Mouse (Mus musculus) erythroblast, adult 5-6 weeks (primary cell): Measurements from ENCODE around the gene Rpl19. TPM values are rescaled to one million over a fixed set of nuclear protein-coding genes. Genes with fewer than 3 reads are reported as not detected.

Experiments used
- total RNA-seq, 2 experiments: library from RNA; stranded (forward) in 1 of 2; stranded (reverse) in 1 of 2; fragments of 150-400 nt in 1 of 2; fragments of 200-764, 138-1000 nt in 1 of 2; gene quantifications; 2 replicates each; pipeline versions ENCODE4 v1.2.3 to v1.2.4; 2015 to 2017; ENCODE audit warnings: low replicate concordance in 2 of 2

The Rpl19 gene
- total RNA-seq, 2 experiments from 2014 or later, result 332 to 899 TPM

Other genes starting within 250 kb of the Rpl19 start
- 241 and 306 TPM in 2 replicates for gene Rpl23, start 244.3 kb upstream of the Rpl19 start, total RNA-seq (2015; ENCODE audit: low replicate concordance)
- gene Rpl23, start 244.3 kb upstream of the Rpl19 start, total RNA-seq (2017; ENCODE audit: low replicate concordance), result 280 and 382 TPM in 2 replicates
- gene Lasp1, start 227.7 kb upstream of the Rpl19 start, total RNA-seq (2015; ENCODE audit: low replicate concordance), result 31.8 and 54.8 TPM in 2 replicates
- gene Lasp1, start 227.7 kb upstream of the Rpl19 start, total RNA-seq (2017; ENCODE audit: low replicate concordance), result 28.4 and 129 TPM in 2 replicates
- gene B230217C12Rik, start 185.9 kb upstream of the Rpl19 start, total RNA-seq (2015; ENCODE audit: low replicate concordance), result 2.1 TPM in 1 of 2 replicates, not detected in the other
- gene B230217C12Rik, start 185.9 kb upstream of the Rpl19 start, total RNA-seq (2017; ENCODE audit: low replicate concordance), result not detected in 2 replicates
- not detected in 2 replicates for gene Fbxo47, start 142.6 kb upstream of the Rpl19 start, total RNA-seq (2015; ENCODE audit: low replicate concordance)
- 0.84 and 0.85 TPM in 2 replicates for gene Fbxo47, start 142.6 kb upstream of the Rpl19 start, total RNA-seq (2017; ENCODE audit: low replicate concordance)
- gene Plxdc1, start 40.3 kb upstream of the Rpl19 start, total RNA-seq (2015; ENCODE audit: low replicate concordance), result 2.1 TPM in 1 of 2 replicates, not detected in the other
- 1.0 and 1.8 TPM in 2 replicates for gene Plxdc1, start 40.3 kb upstream of the Rpl19 start, total RNA-seq (2017; ENCODE audit: low replicate concordance)
- gene Arl5c, start 30.5 kb upstream of the Rpl19 start, total RNA-seq (2015; ENCODE audit: low replicate concordance), result 0.96 and 5.9 TPM in 2 replicates
- gene Arl5c, start 30.5 kb upstream of the Rpl19 start, total RNA-seq (2017; ENCODE audit: low replicate concordance), result 1.5 and 2.6 TPM in 2 replicates
- gene Cacnb1, start 3.7 kb upstream of the Rpl19 start, total RNA-seq (2015; ENCODE audit: low replicate concordance), result not detected in 2 replicates
- 0.34 TPM in 1 of 2 replicates, not detected in the other for gene Cacnb1, start 3.7 kb upstream of the Rpl19 start, total RNA-seq (2017; ENCODE audit: low replicate concordance)
- gene Stac2, start 26.8 kb downstream of the Rpl19 start, total RNA-seq (2015; ENCODE audit: low replicate concordance), result not detected in 2 replicates
- not detected in 2 replicates for gene Stac2, start 26.8 kb downstream of the Rpl19 start, total RNA-seq (2017; ENCODE audit: low replicate concordance)
- gene Fbxl20, start 123.7 kb downstream of the Rpl19 start, total RNA-seq (2015; ENCODE audit: low replicate concordance), result 9.6 and 10.2 TPM in 2 replicates
- 14.0 and 22.7 TPM in 2 replicates for gene Fbxl20, start 123.7 kb downstream of the Rpl19 start, total RNA-seq (2017; ENCODE audit: low replicate concordance)
- gene Med1, start 166.6 kb downstream of the Rpl19 start, total RNA-seq (2015; ENCODE audit: low replicate concordance), result 30.6 and 34.9 TPM in 2 replicates
- gene Med1, start 166.6 kb downstream of the Rpl19 start, total RNA-seq (2017; ENCODE audit: low replicate concordance), result 19.5 and 24.0 TPM in 2 replicates
- 181 and 207 TPM in 2 replicates for gene Cdk12, start 176.3 kb downstream of the Rpl19 start, total RNA-seq (2015; ENCODE audit: low replicate concordance)
- 263 and 302 TPM in 2 replicates for gene Cdk12, start 176.3 kb downstream of the Rpl19 start, total RNA-seq (2017; ENCODE audit: low replicate concordance)